Mouse (Mus musculus) forebrain, embryonic 13.5 days (tissue): ENCODE measurements around the gene Gtf3c6. TPM values are rescaled to one million over a fixed set of nuclear protein-coding genes. Genes with fewer than 3 reads are reported as not detected.

Experiments
- ATAC-seq: fragments of 200-750 bp; cut with Nextera tagmentation; 2 replicates; pipeline ENCODE4 v1.8.0; 2017
- H3K27ac ChIP-seq: fragments of 300-500 bp; sonication (generic); 2 replicates; pipeline ENCODE4 v1.5.1; 2015; ENCODE audit warnings: inconsistent platforms, mild to moderate bottlenecking, moderate library complexity
- H3K27me3 ChIP-seq: fragments of 300-500 bp; sonication (generic); 2 replicates; pipeline ENCODE4 v1.6.1; 2015; ENCODE audit warnings: mild to moderate bottlenecking, inconsistent platforms
- H3K36me3 ChIP-seq: fragments of 300-500 bp; sonication (generic); 2 replicates; pipeline ENCODE4 v1.6.1; 2015; ENCODE audit warnings: mild to moderate bottlenecking, inconsistent platforms; ENCODE audit not compliant: poor library complexity, severe bottlenecking
- H3K4me1 ChIP-seq: fragments of 300-500 bp; sonication (generic); 2 replicates; pipeline ENCODE4 v1.6.1; 2015; ENCODE audit warnings: inconsistent platforms
- H3K4me2 ChIP-seq: fragments of 300-500 bp; sonication (generic); 2 replicates; pipeline ENCODE4 v1.6.1; 2015; ENCODE audit warnings: inconsistent platforms, mild to moderate bottlenecking, moderate library complexity
- H3K4me3 ChIP-seq: fragments of 300-500 bp; sonication (generic); 2 replicates; pipeline ENCODE4 v1.5.1; 2015; ENCODE audit warnings: mild to moderate bottlenecking, inconsistent platforms
- H3K9ac ChIP-seq: fragments of 300-500 bp; sonication (generic); 2 replicates; pipeline ENCODE4 v1.6.1; 2015; ENCODE audit warnings: mild to moderate bottlenecking, inconsistent platforms
- H3K9me3 ChIP-seq: fragments of 300-500 bp; sonication (generic); replicated peaks from 2 replicates; pipeline ENCODE4 v1.6.1; 2016; ENCODE audit warnings: inconsistent platforms
- WGBS: fragments of 180-500 bp; shearing (Covaris S2); methylation state at CpG from one replicate; pipeline ENCODE4 v1.1.7; 2015; 5-methylcytosine and 5-hydroxymethylcytosine counted together
- polyA plus RNA-seq: library from polyadenylated mRNA; unstranded; fragments of >200 nt; fragmentation: Nextera tagmentation; extraction: Ambion mirVana; gene quantifications from 2 replicates; pipeline ENCODE4 v1.2.1, GENCODE M21; 2015

Gtf3c6 gene
- polyA plus RNA-seq, 1 experiment from 2014 or later, result 122 TPM

GRCm38 (mm10) chr10:40250969-40251368, 6.9 kb downstream of the Gtf3c6 start:
- no peak overlapping the region for H3K4me3 ChIP-seq
- no peak for ATAC-seq
- no peaks in the 10 kb centered on the region for H3K9me3 ChIP-seq
- peaks cover 8% of the 10 kb centered on the region; the same call in 1 of the 2 replicates for H3K4me1 ChIP-seq
- no peak overlapping the region for H3K9ac ChIP-seq
- no peak overlapping the region for H3K4me2 ChIP-seq
- H3K27me3 ChIP-seq, result no peaks in the 10 kb centered on the region
- H3K27ac ChIP-seq, result no peak overlapping the region
- WGBS, result 93% methylated on average over 6 of the region's 6 CpGs
- H3K36me3 ChIP-seq, result peaks cover 71% of the 10 kb centered on the region

GRCm38 (mm10) chr10:40249625-40250024, 8.3 kb downstream of the Gtf3c6 start:
- Histone ChIP-seq H3K36me3 (peaks cover 68% of the 10 kb centered on the region), H3K4me2 (no peak overlapping the region), H3K4me3 (no peak overlapping the region), H3K4me1 (peaks cover 12% of the 10 kb centered on the region; the same call in 1 of the 2 replicates), H3K27me3 (no peaks in the 10 kb centered on the region), H3K9ac (no peak overlapping the region), H3K9me3 (no peaks in the 10 kb centered on the region), H3K27ac (no peak overlapping the region)
- ATAC-seq, result no peak
- 84% methylated on average over 9 of the region's 9 CpGs for WGBS

GRCm38 (mm10) chr10:40247166-40247716, 10.7 kb downstream of the Gtf3c6 start:
- Histone ChIP-seq H3K9ac (peak overlapping the region; percentile 72; the same call in 1 of the 2 replicates), H3K27ac (peak overlapping the region; percentile 41), H3K27me3 (no peaks in the 10 kb centered on the region), H3K4me1 (peaks cover 12% of the 10 kb centered on the region; the same call in 1 of the 2 replicates), H3K36me3 (peaks cover 66% of the 10 kb centered on the region), H3K4me3 (peak overlapping the region; percentile 73), H3K4me2 (peak overlapping the region; percentile 78), H3K9me3 (no peaks in the 10 kb centered on the region)
- 36% methylated on average over 11 of the region's 11 CpGs for WGBS
- peak; percentile 44 for ATAC-seq

GRCm38 (mm10) chr10:40246374-40247165, 11.3 kb downstream of the Gtf3c6 start, which contains the start of gene Rpf2:
Gene Rpf2, minus strand, starts transcription at chr10:40247036.
- H3K4me2 ChIP-seq, result peak within 1 kb of the TSS; percentile 78
- H3K27ac ChIP-seq, result peak within 1 kb of the TSS; percentile 49
- H3K4me3 ChIP-seq, result peak within 1 kb of the TSS; percentile 73
- WGBS, result under 1% methylated on average over 54 of the region's 54 CpGs
- H3K27me3 ChIP-seq, result no peaks in the 10 kb centered on the region
- peak within 1 kb of the TSS; percentile 72 for H3K9ac ChIP-seq
- H3K9me3 ChIP-seq, result no peaks in the 10 kb centered on the region
- H3K4me1 ChIP-seq, result peaks cover 12% of the 10 kb centered on the region; the same call in 1 of the 2 replicates
- ATAC-seq, result peak; percentile 96
- H3K36me3 ChIP-seq, result peaks cover 66% of the 10 kb centered on the region

GRCm38 (mm10) chr10:40237826-40238225, 20.1 kb downstream of the Gtf3c6 start:
- ATAC-seq, result no peak
- Histone ChIP-seq H3K4me1 (no peaks in the 10 kb centered on the region), H3K4me2 (no peak overlapping the region), H3K9me3 (no peaks in the 10 kb centered on the region), H3K4me3 (no peak overlapping the region), H3K36me3 (peaks cover 77% of the 10 kb centered on the region), H3K9ac (no peak overlapping the region), H3K27ac (no peak overlapping the region), H3K27me3 (no peaks in the 10 kb centered on the region)
- WGBS, result 94% methylated on average over 5 of the region's 5 CpGs

GRCm38 (mm10) chr10:40233241-40233640, 24.7 kb downstream of the Gtf3c6 start:
- 85% methylated on average over 3 of the region's 3 CpGs for WGBS

DNA sequence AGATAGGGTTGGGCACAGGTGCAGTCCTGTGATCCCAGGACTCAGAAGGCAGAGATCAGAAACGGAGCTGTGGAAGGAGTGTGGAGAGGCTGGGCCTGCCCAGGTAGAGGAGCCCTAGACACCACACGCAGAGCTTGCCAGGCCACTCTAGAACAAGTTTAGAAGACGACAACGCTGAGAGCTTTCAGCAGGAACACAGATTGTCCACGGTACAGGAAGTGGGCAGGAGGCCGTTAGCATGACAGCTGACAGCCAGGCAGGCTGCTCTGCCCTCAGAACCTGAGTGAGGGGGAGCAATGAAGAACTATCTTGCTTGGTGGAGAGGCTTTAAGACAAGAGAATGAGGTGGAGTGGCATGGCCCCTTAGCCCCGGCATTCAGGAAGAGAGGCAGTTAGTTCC, 25.5 kb downstream of the Gtf3c6 start:
- H3K27me3 ChIP-seq, result no peaks in the 10 kb centered on the region

More at GRCm38 (mm10) chr10:40233241-40233640, 24.7 kb downstream of the Gtf3c6 start:
- Histone ChIP-seq H3K4me3 (no peak overlapping the region), H3K4me2 (no peak overlapping the region), H3K27ac (no peak overlapping the region), H3K36me3 (peaks cover 76% of the 10 kb centered on the region), H3K27me3 (no peaks in the 10 kb centered on the region), H3K9me3 (no peaks in the 10 kb centered on the region), H3K4me1 (no peaks in the 10 kb centered on the region), H3K9ac (no peak overlapping the region)
- ATAC-seq, result no peak

GRCm38 (mm10) chr10:40229725-40230124, 28.2 kb downstream of the Gtf3c6 start:
- Histone ChIP-seq H3K9me3 (no peaks in the 10 kb centered on the region), H3K9ac (no peak overlapping the region), H3K4me2 (no peak overlapping the region), H3K27ac (no peak overlapping the region), H3K36me3 (peaks cover 82% of the 10 kb centered on the region), H3K27me3 (no peaks in the 10 kb centered on the region), H3K4me3 (no peak overlapping the region), H3K4me1 (no peaks in the 10 kb centered on the region)
- 94% methylated on average over 1 of the region's 1 CpGs for whole genome bisulfite sequencing
- ATAC-seq, result no peak

More for the DNA sequence above, 25.5 kb downstream of the Gtf3c6 start:
- Histone ChIP-seq H3K27ac (no peak overlapping the region), H3K4me3 (no peak overlapping the region), H3K9ac (no peak overlapping the region; the same call in 1 of the 2 replicates), H3K4me2 (no peak overlapping the region), H3K4me1 (no peaks in the 10 kb centered on the region), H3K9me3 (no peaks in the 10 kb centered on the region), H3K36me3 (peaks cover 73% of the 10 kb centered on the region)
- no peak for ATAC-seq
- WGBS, result 93% methylated on average over 7 of the region's 7 CpGs

- H3K27me3 ChIP-seq, result no peaks in the 10 kb centered on the region
- H3K9me3 ChIP-seq, result no peaks in the 10 kb centered on the region
- H3K27ac ChIP-seq, result no peak overlapping the region
- H3K4me3 ChIP-seq, result no peak overlapping the region
- H3K4me2 ChIP-seq, result no peak overlapping the region
- ATAC-seq, result no peak
- WGBS, result 81% methylated on average over 4 of the region's 4 CpGs
- no peak overlapping the region for H3K9ac ChIP-seq
- H3K36me3 ChIP-seq, result peaks cover 87% of the 10 kb centered on the region
- no peaks in the 10 kb centered on the region for H3K4me1 ChIP-seq
Measured at GRCm38 (mm10) chr10:40227660-40228303, 30.1 kb downstream of the Gtf3c6 start.

DNA sequence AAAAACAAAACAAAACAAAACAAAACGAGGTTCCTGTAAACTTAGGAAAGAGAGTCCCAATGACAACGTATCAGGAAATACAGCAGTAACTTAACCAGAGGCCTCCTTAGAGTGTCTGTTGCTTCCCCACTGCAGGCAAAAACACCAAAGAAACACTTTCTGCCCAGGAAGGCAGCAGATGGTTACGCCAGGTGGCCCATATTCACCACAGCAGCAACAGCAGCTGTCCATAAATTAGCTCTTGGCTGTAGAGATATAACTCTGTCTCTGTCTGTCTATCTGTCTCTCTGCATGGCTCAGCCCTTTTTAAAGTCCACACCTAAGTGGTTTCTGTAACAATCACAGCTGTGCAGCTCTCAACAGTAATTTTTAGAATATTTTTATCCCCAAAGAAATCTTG, 39.0 kb downstream of the Gtf3c6 start:
- 82% methylated on average over 3 of the region's 3 CpGs for WGBS
- Histone ChIP-seq H3K4me3 (no peak overlapping the region), H3K9me3 (no peaks in the 10 kb centered on the region; the same call in 1 of the 2 replicates), H3K4me2 (no peak overlapping the region), H3K27ac (no peak overlapping the region), H3K36me3 (peaks cover 30% of the 10 kb centered on the region), H3K4me1 (no peaks in the 10 kb centered on the region), H3K27me3 (no peaks in the 10 kb centered on the region), H3K9ac (no peak overlapping the region)
- ATAC-seq, result 0 out of 2 replicates have a peak, but pooled peaks have one; percentile 36

DNA sequence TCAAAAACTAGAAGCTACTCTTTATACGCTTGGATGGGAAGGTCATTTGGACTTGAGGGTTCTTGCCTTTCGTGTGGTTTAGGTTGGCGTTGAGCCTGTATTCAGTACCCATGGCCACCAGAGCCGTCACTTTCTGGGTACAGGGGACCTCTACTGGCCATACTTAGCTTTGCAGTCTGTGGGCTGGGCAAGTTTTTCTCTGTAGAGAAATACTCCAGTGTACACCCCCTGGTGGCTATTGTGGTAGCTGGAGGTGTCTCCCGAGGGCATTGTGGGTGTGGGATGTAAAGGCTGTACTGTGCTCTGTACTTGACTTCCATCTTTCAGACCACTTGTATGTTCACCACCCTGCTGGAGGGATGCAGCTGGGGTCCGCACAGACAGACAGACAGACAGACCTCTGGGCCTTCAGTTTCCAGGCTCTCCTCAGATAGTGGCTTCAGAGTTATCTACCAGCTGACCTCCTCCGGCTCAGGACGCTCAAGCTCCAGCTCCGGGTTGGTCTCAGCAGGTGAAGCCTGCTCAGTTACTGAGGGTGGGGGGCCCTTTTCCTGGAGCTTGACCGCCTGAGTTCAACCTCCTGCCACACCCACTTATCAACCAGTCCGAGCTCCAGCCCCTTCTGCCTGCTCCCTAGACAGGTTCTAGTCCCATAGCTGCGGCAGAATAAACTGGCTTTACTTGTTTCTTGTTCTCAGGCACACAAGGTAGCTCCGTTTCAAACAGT, 45.3 kb downstream of the Gtf3c6 start:
- Histone ChIP-seq H3K9ac (no peak overlapping the region), H3K4me2 (no peak overlapping the region), H3K4me3 (no peak overlapping the region), H3K4me1 (no peaks in the 10 kb centered on the region), H3K27ac (no peak overlapping the region), H3K36me3 (no peaks in the 10 kb centered on the region), H3K9me3 (no peaks in the 10 kb centered on the region), H3K27me3 (no peaks in the 10 kb centered on the region)
- 42% methylated on average over 13 of the region's 13 CpGs for WGBS
- ATAC-seq, result peak; percentile 85
